Mouse (Mus musculus): ENCODE measurements around the gene Hic2. TPM values are rescaled to one million over a fixed set of nuclear protein-coding genes. Genes with fewer than 3 reads are reported as not detected.

Hic2 gene
- total and polyA plus RNA-seq, 3 experiments = 14.8 to 25.1 (median 22.0) TPM

DNA sequence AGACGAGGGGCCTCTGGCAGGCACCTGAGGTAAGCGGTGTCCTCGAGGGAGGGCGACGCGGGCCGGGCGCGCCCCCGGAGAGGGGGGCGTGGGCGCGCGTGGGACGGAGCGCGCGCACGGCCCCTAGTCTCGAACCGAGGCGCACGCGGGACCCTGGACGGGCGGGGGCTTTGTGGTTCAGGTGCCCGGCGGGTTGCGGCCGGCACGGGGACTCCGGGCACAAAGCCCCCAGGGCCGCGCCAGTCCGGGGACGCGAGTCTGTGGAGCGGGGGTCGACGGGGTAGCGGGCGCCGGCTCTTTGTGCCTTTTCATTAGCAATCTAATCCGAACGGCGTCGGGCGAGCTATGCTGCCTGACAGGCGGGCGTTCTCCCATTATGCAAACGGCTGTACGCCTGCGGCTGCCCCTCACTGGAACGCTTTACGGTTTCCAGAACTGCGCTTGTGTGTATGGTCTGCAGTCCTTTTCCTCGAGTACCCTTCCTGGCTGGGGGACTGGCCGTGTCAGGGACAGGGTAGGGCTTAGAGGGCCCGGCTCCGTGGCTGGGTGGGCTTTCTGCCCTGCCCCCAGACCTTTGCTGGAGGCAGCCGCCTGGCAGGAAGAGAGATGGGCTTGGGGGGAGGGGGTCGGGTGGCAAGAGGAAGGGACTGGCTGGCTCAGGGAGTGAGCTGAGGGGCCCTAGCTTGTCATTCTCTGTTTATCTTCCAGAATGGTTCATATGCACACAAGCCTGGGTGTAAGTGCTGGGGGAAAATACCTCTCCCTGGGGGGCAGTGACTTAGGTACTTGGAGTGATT lies 528 bp downstream of the Hic2 start:
- peak overlapping the region; percentile 93 for H3K4me3 ChIP-seq (ENCODE audit: low read depth, low read length)
- peaks cover 57% of the 10 kb centered on the region for H3K4me1 ChIP-seq (ENCODE audit: insufficient read depth, low read depth, low read length)
- DNase-seq (ENCODE audit: low spot score) (peak; percentile 27), ATAC-seq (ENCODE audit: extremely low read depth, insufficient number of reproducible peaks, low FRiP score, poor library complexity, severe bottlenecking) (no peak)
- no peak for TF ChIP-seq POLR2AphosphoS5 (IDR thresholded peaks at IDR 0.05; ENCODE audit: insufficient replicate concordance, low read depth, low read length)
- no peak for TF ChIP-seq CTCF (IDR thresholded peaks at IDR 0.05; ENCODE audit: low read depth, low read length)
- no peak for TF ChIP-seq GATA2 (IDR thresholded peaks at IDR 0.05; ENCODE audit: borderline replicate concordance, low read depth, low read length)
- no peak for TF ChIP-seq GATA1 (IDR thresholded peaks at IDR 0.05; ENCODE audit: borderline replicate concordance, low read length)
- TF ChIP-seq TAL1 (conservative IDR thresholded peaks at IDR 0.05; ENCODE audit: low read depth, low read length) = no peak
- H3K36me3 ChIP-seq (replicated peaks) = peaks cover 28% of the 10 kb centered on the region
- peaks cover 4% of the 10 kb centered on the region; the same call in 1 of the 2 replicates for H3K9me3 ChIP-seq (replicated peaks)
- H3K27me3 ChIP-seq (ENCODE audit: insufficient read depth, low read length) = peaks cover 2% of the 10 kb centered on the region; the same call in 1 of the 2 replicates

DNA sequence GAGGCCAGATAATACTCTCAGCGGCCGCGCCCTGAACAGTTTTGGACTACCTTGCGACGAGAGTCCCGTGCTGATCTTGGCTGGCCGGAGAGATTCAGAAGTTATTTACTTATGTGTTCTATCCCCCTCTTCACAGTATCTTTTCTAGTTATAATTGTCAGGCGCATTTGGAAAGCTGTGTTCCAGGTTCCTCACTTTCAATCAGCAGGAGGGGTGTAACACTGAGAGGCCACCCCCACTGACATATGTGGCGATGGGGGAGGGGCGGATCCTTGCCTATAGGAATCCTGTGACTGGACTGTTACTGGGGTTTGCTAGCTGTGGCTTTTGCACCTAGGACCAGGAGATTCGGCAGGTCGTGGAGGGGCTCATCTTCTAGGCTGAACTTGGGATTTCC lies 1.1 kb downstream of the Hic2 start:
- TF ChIP-seq TAL1 (conservative IDR thresholded peaks at IDR 0.05; ENCODE audit: low read depth, low read length) = no peak
- no peak for TF ChIP-seq CTCF (IDR thresholded peaks at IDR 0.05; ENCODE audit: low read depth, low read length)
- no peak for TF ChIP-seq GATA2 (IDR thresholded peaks at IDR 0.05; ENCODE audit: borderline replicate concordance, low read depth, low read length)
- TF ChIP-seq POLR2AphosphoS5 (IDR thresholded peaks at IDR 0.05; ENCODE audit: insufficient replicate concordance, low read depth, low read length) = no peak
- no peak for TF ChIP-seq GATA1 (IDR thresholded peaks at IDR 0.05; ENCODE audit: borderline replicate concordance, low read length)
- H3K36me3 ChIP-seq (replicated peaks) = peaks cover 34% of the 10 kb centered on the region
- no peak for ATAC-seq (ENCODE audit: extremely low read depth, insufficient number of reproducible peaks, low FRiP score, poor library complexity, severe bottlenecking)
- no peak for DNase-seq (ENCODE audit: low spot score)
- H3K4me3 ChIP-seq (ENCODE audit: low read depth, low read length) = peak overlapping the region; percentile 93
- H3K9me3 ChIP-seq (replicated peaks) = peaks cover 4% of the 10 kb centered on the region; the same call in 1 of the 2 replicates
- H3K4me1 ChIP-seq (ENCODE audit: insufficient read depth, low read depth, low read length) = peaks cover 63% of the 10 kb centered on the region
- no peaks in the 10 kb centered on the region for H3K27me3 ChIP-seq (ENCODE audit: insufficient read depth, low read length)

DNA sequence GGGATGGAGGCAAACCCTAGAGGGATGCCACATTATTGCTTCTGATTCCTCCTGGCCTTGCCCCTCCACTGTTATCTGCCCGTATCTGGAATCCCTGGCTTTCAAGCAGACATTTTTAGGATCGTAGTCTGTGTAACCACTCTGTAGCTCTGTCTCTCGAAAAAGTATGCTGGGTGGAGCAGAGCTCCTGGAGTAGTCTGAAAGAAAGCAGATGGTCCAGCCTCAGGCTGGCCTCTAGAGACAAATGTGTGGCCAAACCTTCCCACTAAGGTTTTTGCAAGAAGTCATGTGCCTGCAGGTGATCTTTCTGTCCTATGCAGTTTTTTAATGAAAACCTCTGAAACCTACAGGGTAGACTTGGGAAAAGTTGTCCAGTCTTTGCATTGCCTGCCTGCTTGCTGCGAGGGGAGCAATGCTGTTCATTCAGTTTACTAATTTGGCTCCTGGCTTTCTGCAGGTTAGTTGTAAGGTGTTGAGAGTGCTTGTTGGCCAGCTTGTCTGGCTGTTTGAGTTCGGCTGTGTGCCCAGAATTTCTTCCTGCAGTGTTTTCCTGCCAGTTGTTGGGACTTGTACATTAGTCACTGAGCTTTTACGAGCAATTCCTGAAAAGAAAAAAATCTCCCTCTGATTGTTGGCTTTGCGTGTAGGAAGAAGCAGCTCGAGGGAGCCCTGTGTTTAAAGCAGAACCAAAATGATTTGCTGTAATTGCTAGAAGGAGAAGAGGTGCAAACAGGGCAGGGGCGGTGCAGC lies 1.7 kb downstream of the Hic2 start:
- Histone ChIP-seq H3K36me3 (replicated peaks) (peaks cover 40% of the 10 kb centered on the region), H3K4me1 (ENCODE audit: insufficient read depth, low read depth, low read length) (peaks cover 69% of the 10 kb centered on the region), H3K4me3 (ENCODE audit: low read depth, low read length) (peak overlapping the region; percentile 93), H3K9me3 (replicated peaks) (no peaks in the 10 kb centered on the region), H3K27me3 (ENCODE audit: insufficient read depth, low read length) (no peaks in the 10 kb centered on the region)
- ATAC-seq (ENCODE audit: extremely low read depth, insufficient number of reproducible peaks, low FRiP score, poor library complexity, severe bottlenecking) (no peak), DNase-seq (ENCODE audit: low spot score) (no peak)
- TF ChIP-seq GATA1 (IDR thresholded peaks at IDR 0.05; ENCODE audit: borderline replicate concordance, low read length) = no peak
- TF ChIP-seq CTCF (IDR thresholded peaks at IDR 0.05; ENCODE audit: low read depth, low read length) = no peak
- TF ChIP-seq GATA2 (IDR thresholded peaks at IDR 0.05; ENCODE audit: borderline replicate concordance, low read depth, low read length) = no peak
- no peak for TF ChIP-seq POLR2AphosphoS5 (IDR thresholded peaks at IDR 0.05; ENCODE audit: insufficient replicate concordance, low read depth, low read length)
- no peak for TF ChIP-seq TAL1 (conservative IDR thresholded peaks at IDR 0.05; ENCODE audit: low read depth, low read length)

DNA sequence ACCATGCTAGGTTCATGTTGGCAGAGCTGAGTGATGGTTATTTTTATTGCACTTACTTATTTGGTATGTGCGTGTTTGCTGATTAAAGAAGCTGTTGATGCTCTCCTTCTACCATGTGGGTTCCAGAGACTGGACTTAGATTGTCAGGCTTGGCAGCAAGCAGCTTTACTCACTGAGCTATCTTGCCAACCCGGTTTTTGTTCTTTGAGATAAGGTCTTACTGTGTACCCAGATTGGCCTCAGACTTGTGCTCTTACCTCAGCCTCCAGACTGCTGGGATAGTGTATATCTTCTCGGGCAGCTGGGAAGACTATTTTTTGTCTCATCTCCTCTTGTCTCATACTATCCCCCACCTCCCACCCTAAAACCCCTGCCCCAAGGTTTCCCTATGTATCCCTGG lies 4.3 kb downstream of the Hic2 start:
- ATAC-seq (ENCODE audit: extremely low read depth, insufficient number of reproducible peaks, low FRiP score, poor library complexity, severe bottlenecking) = peak; percentile 70
- Histone ChIP-seq H3K36me3 (replicated peaks) (peaks cover 52% of the 10 kb centered on the region), H3K4me3 (ENCODE audit: low read depth, low read length) (peak overlapping the region; percentile 21; the same call in 1 of the 2 replicates), H3K9me3 (replicated peaks) (no peaks in the 10 kb centered on the region), H3K4me1 (ENCODE audit: insufficient read depth, low read depth, low read length) (peaks cover 81% of the 10 kb centered on the region), H3K27me3 (ENCODE audit: insufficient read depth, low read length) (no peaks in the 10 kb centered on the region)
- DNase-seq (ENCODE audit: low spot score) = no peak
- TF ChIP-seq TAL1 (conservative IDR thresholded peaks at IDR 0.05; ENCODE audit: low read depth, low read length) (peak; percentile 92), CTCF (IDR thresholded peaks at IDR 0.05; ENCODE audit: low read depth, low read length) (no peak)

DNA sequence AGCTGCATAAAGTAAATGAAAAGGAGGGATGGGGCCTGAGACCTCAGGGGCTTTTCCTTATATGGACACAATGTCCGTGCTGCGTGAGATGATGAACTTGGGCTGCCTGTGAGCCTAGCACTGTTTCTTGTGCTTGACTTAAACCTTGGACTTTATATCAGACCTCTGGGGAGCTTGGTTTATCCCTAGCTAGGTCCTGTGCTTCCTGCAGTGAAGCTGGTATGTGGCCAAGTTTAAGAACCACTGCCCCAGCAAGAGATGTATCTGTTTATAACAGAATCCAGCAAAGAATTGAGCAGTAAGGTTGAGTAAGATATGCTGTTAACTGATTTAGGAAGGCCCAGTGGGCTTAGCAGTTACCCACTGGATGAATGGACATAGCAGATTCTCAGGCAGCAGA lies 6.0 kb downstream of the Hic2 start:
- no peak overlapping the region for H3K4me3 ChIP-seq (ENCODE audit: low read depth, low read length)
- H3K9me3 ChIP-seq (replicated peaks) = no peaks in the 10 kb centered on the region
- H3K27me3 ChIP-seq (ENCODE audit: insufficient read depth, low read length) = no peaks in the 10 kb centered on the region
- ATAC-seq (ENCODE audit: extremely low read depth, insufficient number of reproducible peaks, low FRiP score, poor library complexity, severe bottlenecking) (no peak), DNase-seq (ENCODE audit: low spot score) (no peak)
- peaks cover 62% of the 10 kb centered on the region for H3K36me3 ChIP-seq (replicated peaks)
- no peak for TF ChIP-seq GATA2 (IDR thresholded peaks at IDR 0.05; ENCODE audit: borderline replicate concordance, low read depth, low read length)
- TF ChIP-seq GATA1 (IDR thresholded peaks at IDR 0.05; ENCODE audit: borderline replicate concordance, low read length) = no peak
- no peak for TF ChIP-seq TAL1 (conservative IDR thresholded peaks at IDR 0.05; ENCODE audit: low read depth, low read length)
- no peak for TF ChIP-seq POLR2AphosphoS5 (IDR thresholded peaks at IDR 0.05; ENCODE audit: insufficient replicate concordance, low read depth, low read length)
- no peak for TF ChIP-seq CTCF (IDR thresholded peaks at IDR 0.05; ENCODE audit: low read depth, low read length)
- peaks cover 84% of the 10 kb centered on the region for H3K4me1 ChIP-seq (ENCODE audit: insufficient read depth, low read depth, low read length)

DNA sequence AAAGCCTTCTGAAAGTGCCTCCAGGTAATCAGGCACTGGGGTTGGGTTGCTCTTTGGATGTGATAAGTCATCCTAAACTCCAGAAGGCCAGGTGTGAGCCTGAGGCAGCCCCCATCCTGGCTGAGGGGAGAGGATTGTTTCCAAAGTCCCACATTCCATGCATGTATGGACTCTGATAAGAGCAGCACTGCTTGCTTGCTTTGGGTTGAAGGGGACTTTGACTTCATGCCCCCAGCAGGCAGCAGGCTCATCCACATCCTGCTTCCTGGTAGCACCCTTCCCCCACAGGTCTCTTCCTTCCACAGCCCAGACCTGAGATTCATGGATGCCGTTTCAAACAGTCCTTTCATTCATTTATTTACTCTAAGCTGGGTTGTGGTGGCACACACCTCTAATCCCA lies 10.4 kb downstream of the Hic2 start:
- ATAC-seq (ENCODE audit: extremely low read depth, insufficient number of reproducible peaks, low FRiP score, poor library complexity, severe bottlenecking) (no peak), DNase-seq (ENCODE audit: low spot score) (no peak)
- no peaks in the 10 kb centered on the region for H3K27me3 ChIP-seq (ENCODE audit: insufficient read depth, low read length)
- no peak overlapping the region for H3K4me3 ChIP-seq (ENCODE audit: low read depth, low read length)
- no peak for TF ChIP-seq GATA2 (IDR thresholded peaks at IDR 0.05; ENCODE audit: borderline replicate concordance, low read depth, low read length)
- TF ChIP-seq POLR2AphosphoS5 (IDR thresholded peaks at IDR 0.05; ENCODE audit: insufficient replicate concordance, low read depth, low read length) = no peak
- TF ChIP-seq GATA1 (IDR thresholded peaks at IDR 0.05; ENCODE audit: borderline replicate concordance, low read length) = no peak
- no peak for TF ChIP-seq CTCF (IDR thresholded peaks at IDR 0.05; ENCODE audit: low read depth, low read length)
- no peaks in the 10 kb centered on the region for H3K9me3 ChIP-seq (replicated peaks)
- H3K4me1 ChIP-seq (ENCODE audit: insufficient read depth, low read depth, low read length) = peaks cover 85% of the 10 kb centered on the region
- peaks cover 62% of the 10 kb centered on the region for H3K36me3 ChIP-seq (replicated peaks)
